Mouse (Mus musculus) neural tube, embryonic 15.5 days (tissue): ENCODE results near the gene Rabggtb. TPM values are rescaled to one million over a fixed set of nuclear protein-coding genes. Genes with fewer than 3 reads are reported as not detected.
"Not testable (repeated sequence)": the region's sequence is repeated elsewhere in the genome, so short reads cannot be mapped to it uniquely, and the experiment has no call there.

Experiments
- ATAC-seq: fragments of 200-750 bp; cut with Nextera tagmentation; 2 replicates; pipeline ENCODE4 v1.8.0; 2017; ENCODE audit warnings: mild to moderate bottlenecking, moderate TSS enrichment, moderate library complexity; ENCODE audit not compliant: low FRiP score
- H3K27ac ChIP-seq: fragments of 300-500 bp; sonication (generic); replicated peaks from 2 replicates; pipeline ENCODE4 v1.5.1; 2015; ENCODE audit warnings: mild to moderate bottlenecking, inconsistent platforms
- H3K27me3 ChIP-seq: fragments of 300-500 bp; sonication (generic); replicated peaks from 2 replicates; pipeline ENCODE4 v1.6.1; 2015; ENCODE audit warnings: inconsistent platforms
- H3K36me3 ChIP-seq: fragments of 300-500 bp; sonication (generic); 2 replicates; pipeline ENCODE4 v1.6.1; 2015; ENCODE audit warnings: inconsistent platforms
- H3K4me1 ChIP-seq: fragments of 300-500 bp; sonication (generic); 2 replicates; pipeline ENCODE4 v1.6.1; 2015; ENCODE audit warnings: inconsistent platforms
- H3K4me2 ChIP-seq: fragments of 300-500 bp; sonication (generic); 2 replicates; pipeline ENCODE4 v1.6.1; 2015; ENCODE audit warnings: inconsistent platforms, mild to moderate bottlenecking, moderate library complexity
- H3K4me3 ChIP-seq: fragments of 300-500 bp; sonication (generic); replicated peaks from 2 replicates; pipeline ENCODE4 v1.5.1; 2015; ENCODE audit warnings: mild to moderate bottlenecking, inconsistent platforms
- H3K9ac ChIP-seq: fragments of 300-500 bp; sonication (generic); replicated peaks from 2 replicates; pipeline ENCODE4 v1.6.1; 2015; ENCODE audit warnings: mild to moderate bottlenecking, inconsistent platforms
- H3K9me3 ChIP-seq: fragments of 300-500 bp; sonication (generic); replicated peaks from 2 replicates; pipeline ENCODE4 v1.6.1; 2016; ENCODE audit warnings: inconsistent platforms
- WGBS: fragments of 180-500 bp; shearing (Covaris S2); methylation state at CpG from one replicate; pipeline ENCODE4 v1.1.7; 2015; ENCODE audit warnings: mixed read lengths; 5-methylcytosine and 5-hydroxymethylcytosine counted together
- polyA plus RNA-seq: library from polyadenylated mRNA; unstranded; fragments of >200 nt; fragmentation: Nextera tagmentation; extraction: Ambion mirVana; gene quantifications from 2 replicates; pipeline ENCODE4 v1.2.1, GENCODE M21; 2015

The Rabggtb gene
- polyA plus RNA-seq, 1 experiment from 2014 or later, result 53.7 TPM

- H3K27ac ChIP-seq, result no peak overlapping the region
- ATAC-seq, result no peak
- H3K4me3 ChIP-seq, result no peak overlapping the region
- H3K36me3 ChIP-seq, result no peaks in the 10 kb centered on the region
- H3K27me3 ChIP-seq, result no peaks in the 10 kb centered on the region
- no peaks in the 10 kb centered on the region for H3K9me3 ChIP-seq
- no peaks in the 10 kb centered on the region for H3K4me1 ChIP-seq
- no peak overlapping the region for H3K4me2 ChIP-seq
- 81% methylated on average over 6 of the region's 6 CpGs for WGBS
- no peak overlapping the region for H3K9ac ChIP-seq
These were observed 15.6 kb downstream of the Rabggtb start for GRCm38 (mm10) chr3:153897216-153897615.

- no peak overlapping the region for H3K4me2 ChIP-seq
- H3K4me3 ChIP-seq, result no peak overlapping the region
- no peak overlapping the region for H3K9ac ChIP-seq
- no peaks in the 10 kb centered on the region for H3K36me3 ChIP-seq
- H3K9me3 ChIP-seq, result no peaks in the 10 kb centered on the region
- WGBS, result 73% methylated on average over 3 of the region's 3 CpGs
- no peak overlapping the region for H3K27ac ChIP-seq
- no peak for ATAC-seq
- no peaks in the 10 kb centered on the region for H3K27me3 ChIP-seq
- no peaks in the 10 kb centered on the region for H3K4me1 ChIP-seq
These were observed 17.4 kb downstream of the Rabggtb start for GRCm38 (mm10) chr3:153895454-153895853.

GRCm38 (mm10) chr3:153889188-153889781 lies 23.5 kb downstream of the Rabggtb start:
- Histone ChIP-seq H3K4me3 (no peak overlapping the region), H3K9me3 (no peaks in the 10 kb centered on the region), H3K4me1 (no peaks in the 10 kb centered on the region), H3K27ac (no peak overlapping the region), H3K27me3 (no peaks in the 10 kb centered on the region), H3K9ac (no peak overlapping the region), H3K36me3 (no peaks in the 10 kb centered on the region), H3K4me2 (no peak overlapping the region)
- 82% methylated on average over 7 of the region's 8 CpGs for WGBS
- ATAC-seq, result no peak

GRCm38 (mm10) chr3:153888141-153888540 lies 24.7 kb downstream of the Rabggtb start:
- no peaks in the 10 kb centered on the region for H3K36me3 ChIP-seq
- H3K9ac ChIP-seq, result no peak overlapping the region
- 75% methylated on average over 6 of the region's 6 CpGs for WGBS
- H3K4me3 ChIP-seq, result no peak overlapping the region
- no peak for ATAC-seq
- H3K4me2 ChIP-seq, result no peak overlapping the region
- no peaks in the 10 kb centered on the region for H3K4me1 ChIP-seq
- no peaks in the 10 kb centered on the region for H3K9me3 ChIP-seq
- no peaks in the 10 kb centered on the region for H3K27me3 ChIP-seq
- no peak overlapping the region for H3K27ac ChIP-seq

GRCm38 (mm10) chr3:153886296-153886695 lies 26.5 kb downstream of the Rabggtb start:
- H3K4me3 ChIP-seq, result no peak overlapping the region
- H3K9ac ChIP-seq, result no peak overlapping the region
- no peak overlapping the region for H3K4me2 ChIP-seq
- H3K27me3 ChIP-seq, result no peaks in the 10 kb centered on the region
- no peaks in the 10 kb centered on the region for H3K36me3 ChIP-seq
- no peak overlapping the region for H3K27ac ChIP-seq
- no peak for ATAC-seq
- H3K4me1 ChIP-seq, result no peaks in the 10 kb centered on the region
- H3K9me3 ChIP-seq, result no peaks in the 10 kb centered on the region

DNA sequence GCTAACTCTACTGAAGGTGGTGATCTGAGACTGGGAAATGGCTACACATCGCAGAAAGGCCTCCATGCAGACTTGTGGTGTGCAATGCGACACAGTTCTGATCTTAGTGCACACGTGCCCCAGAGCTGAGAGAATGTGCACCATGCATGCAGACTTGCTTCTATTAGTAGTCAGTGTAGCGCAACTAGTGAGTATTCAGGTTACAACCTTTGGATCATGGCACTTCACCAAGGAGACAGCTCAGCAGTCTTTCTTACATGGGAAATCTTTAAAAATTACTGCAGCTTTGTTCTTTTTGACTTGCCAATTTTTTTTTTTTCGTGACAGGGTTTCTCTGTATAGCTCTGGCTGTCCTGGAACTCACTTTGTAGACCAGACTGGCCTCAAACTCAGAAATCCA lies 41.4 kb downstream of the Rabggtb start:
- Histone ChIP-seq H3K36me3 (no peaks in the 10 kb centered on the region), H3K4me2 (no peak overlapping the region), H3K27ac (no peak overlapping the region), H3K4me3 (no peak overlapping the region), H3K9me3 (no peaks in the 10 kb centered on the region), H3K4me1 (peaks cover 10% of the 10 kb centered on the region; the same call in 1 of the 2 replicates), H3K9ac (no peak overlapping the region), H3K27me3 (no peaks in the 10 kb centered on the region)
- no peak for ATAC-seq
- WGBS, result 84% methylated on average over 5 of the region's 5 CpGs

DNA sequence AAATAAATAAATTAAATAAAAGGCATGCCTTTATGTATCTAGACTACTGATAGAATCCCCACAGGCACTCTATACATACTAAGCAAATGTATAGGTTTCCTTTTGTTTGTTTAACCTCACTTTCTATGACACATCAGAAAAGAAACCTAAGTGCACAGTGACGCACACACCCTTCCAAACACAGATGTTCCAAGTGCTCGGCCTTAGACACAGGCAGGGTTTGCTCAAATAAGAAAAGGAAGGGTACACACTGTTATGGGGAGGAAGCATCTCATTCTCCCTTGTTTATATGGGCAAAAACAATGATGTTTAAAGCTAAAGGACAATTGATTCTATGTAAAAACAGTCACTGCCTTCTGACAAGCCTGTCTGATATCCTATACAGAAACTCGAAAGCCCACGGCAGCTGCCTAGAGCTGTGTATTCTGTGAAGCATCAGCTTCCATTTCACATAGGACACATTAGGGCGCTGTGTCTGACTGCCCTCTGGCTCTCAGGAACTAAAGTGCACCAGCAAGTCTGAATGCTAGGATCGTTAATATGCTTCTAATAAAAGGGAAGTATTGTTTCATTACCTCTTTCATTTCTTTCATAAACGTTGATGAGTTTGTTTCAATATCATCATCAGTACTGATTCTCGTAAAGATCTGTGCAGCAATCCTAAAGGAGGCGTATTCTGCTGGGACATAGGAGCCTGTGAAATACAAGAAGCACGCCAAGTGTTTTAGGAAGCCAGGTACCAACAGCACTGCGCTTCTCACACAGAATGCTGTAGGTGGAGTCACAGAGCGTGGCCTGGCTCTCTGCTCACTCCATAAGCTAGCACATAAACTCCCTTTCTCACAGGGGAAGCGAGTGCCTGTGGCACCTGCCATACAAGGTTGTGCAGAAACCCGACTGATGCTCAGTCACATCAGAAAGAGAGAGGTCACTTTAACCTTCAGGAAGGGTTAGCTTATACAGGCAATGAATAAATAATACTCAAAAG lies 45.4 kb downstream of the Rabggtb start:
- Histone ChIP-seq H3K9me3 (no peaks in the 10 kb centered on the region), H3K27me3 (no peaks in the 10 kb centered on the region), H3K4me1 (peaks cover 10% of the 10 kb centered on the region; the same call in 1 of the 2 replicates), H3K4me3 (no peak overlapping the region), H3K4me2 (no peak overlapping the region), H3K9ac (no peak overlapping the region), H3K36me3 (no peaks in the 10 kb centered on the region), H3K27ac (peak overlapping the region; percentile 23; the same call in 1 of the 2 replicates)
- peak; percentile 88 for ATAC-seq
- WGBS, result 59% methylated on average over 14 of the region's 14 CpGs

DNA sequence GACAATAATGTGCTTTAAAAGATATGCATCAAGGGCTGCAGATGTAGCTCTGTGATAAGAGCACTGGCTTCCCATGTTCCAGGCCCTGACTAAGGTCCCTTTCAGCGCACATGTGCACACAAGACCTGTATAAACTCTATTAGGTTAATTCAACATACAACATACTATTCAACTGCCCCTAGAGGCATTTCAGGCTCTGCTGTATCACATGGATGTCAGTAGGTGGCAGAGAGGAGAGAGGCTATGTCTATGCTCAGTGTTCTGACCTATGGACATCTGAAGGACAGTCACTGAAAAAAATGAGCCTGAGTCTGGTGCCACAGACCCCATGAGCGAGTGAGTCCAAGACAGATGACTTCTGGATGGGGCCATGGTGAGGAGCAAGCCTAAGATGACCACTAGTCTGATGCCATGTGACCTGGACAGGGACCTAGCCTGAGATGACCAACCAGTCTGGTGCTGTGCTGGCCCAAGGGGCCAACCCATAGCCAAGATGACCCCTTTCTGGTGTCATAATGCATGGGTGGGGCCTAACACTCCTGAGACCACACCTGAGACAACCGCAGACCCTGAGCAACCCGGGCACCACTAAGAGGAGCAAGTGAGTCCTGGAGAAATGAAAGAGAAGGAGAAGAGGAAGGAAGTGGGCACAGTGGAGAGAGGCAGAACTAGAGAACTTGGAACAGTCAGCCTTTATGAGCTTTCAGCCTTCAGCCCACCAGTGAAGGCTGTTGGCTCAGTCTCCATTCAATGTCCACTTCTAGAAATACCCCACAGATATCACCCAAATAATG lies 48.0 kb downstream of the Rabggtb start:
- Histone ChIP-seq H3K4me1 (peaks cover 10% of the 10 kb centered on the region; the same call in 1 of the 2 replicates), H3K27me3 (no peaks in the 10 kb centered on the region), H3K4me2 (no peak overlapping the region), H3K9ac (no peak overlapping the region), H3K4me3 (no peak overlapping the region), H3K27ac (no peak overlapping the region), H3K9me3 (no peaks in the 10 kb centered on the region), H3K36me3 (no peaks in the 10 kb centered on the region)
- WGBS, result 89% methylated on average over 4 of the region's 4 CpGs
- no peak for ATAC-seq

GRCm38 (mm10) chr3:153863816-153864215 lies 49.0 kb downstream of the Rabggtb start:
- no peaks in the 10 kb centered on the region for H3K27me3 ChIP-seq
- no peak overlapping the region for H3K27ac ChIP-seq
- no peak overlapping the region for H3K4me3 ChIP-seq
- no peak overlapping the region for H3K9ac ChIP-seq
- peaks cover 10% of the 10 kb centered on the region; the same call in 1 of the 2 replicates for H3K4me1 ChIP-seq
- H3K36me3 ChIP-seq, result no peaks in the 10 kb centered on the region
- 87% methylated on average over 2 of the region's 2 CpGs for WGBS
- no peaks in the 10 kb centered on the region for H3K9me3 ChIP-seq
- ATAC-seq, result no peak
- H3K4me2 ChIP-seq, result no peak overlapping the region

GRCm38 (mm10) chr3:153860392-153860791 lies 52.4 kb downstream of the Rabggtb start:
- not testable (repeated sequence) for H3K4me3 ChIP-seq, H3K27me3 ChIP-seq, H3K27ac ChIP-seq, H3K9me3 ChIP-seq, H3K9ac ChIP-seq, H3K36me3 ChIP-seq, H3K4me2 ChIP-seq, H3K4me1 ChIP-seq, ATAC-seq
- WGBS, result 95% methylated on average over 8 of the region's 8 CpGs

DNA sequence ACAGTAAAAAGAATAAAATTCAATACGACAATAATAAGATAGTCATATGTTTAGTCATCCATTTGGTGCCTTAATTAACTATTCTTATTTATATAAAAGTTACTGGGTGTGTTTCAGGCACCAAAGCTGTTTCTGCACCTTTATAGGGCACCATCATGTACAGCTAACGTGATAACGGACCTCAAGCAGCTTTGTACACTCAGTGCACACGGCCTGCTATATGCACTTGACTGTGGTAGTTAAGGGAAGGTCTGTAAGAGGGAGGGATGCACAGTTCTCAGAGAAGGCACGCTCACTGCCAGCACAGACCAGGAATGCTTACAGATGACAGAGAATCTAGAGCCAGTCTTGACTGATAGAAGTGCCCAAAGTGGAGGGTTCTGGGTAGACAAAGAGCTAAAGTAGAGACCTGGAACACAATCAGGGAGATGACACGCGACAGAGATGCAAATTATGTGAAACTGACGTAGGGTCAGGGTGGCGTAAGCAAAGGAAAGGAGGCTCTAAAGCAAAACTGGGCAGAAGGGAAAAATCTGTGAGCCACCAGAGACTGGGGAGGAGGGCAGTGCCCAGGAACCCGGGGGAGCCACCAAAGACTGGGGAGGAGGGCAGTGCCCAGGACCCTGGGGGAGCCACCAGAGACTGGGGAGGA lies 54.3 kb downstream of the Rabggtb start:
- no peak overlapping the region for H3K4me2 ChIP-seq
- H3K9ac ChIP-seq, result no peak overlapping the region
- H3K4me1 ChIP-seq, result no peaks in the 10 kb centered on the region
- no peak overlapping the region for H3K4me3 ChIP-seq
- ATAC-seq, result no peak
- H3K27ac ChIP-seq, result no peak overlapping the region
- H3K9me3 ChIP-seq, result no peaks in the 10 kb centered on the region
- no peaks in the 10 kb centered on the region for H3K27me3 ChIP-seq
- 82% methylated on average over 10 of the region's 10 CpGs for WGBS
- no peaks in the 10 kb centered on the region for H3K36me3 ChIP-seq
